Mouse (Mus musculus): ENCODE results near the gene Spaca4. TPM values are rescaled to one million over a fixed set of nuclear protein-coding genes. Genes with fewer than 3 reads are reported as not detected.

Spaca4 gene
- total and polyA plus RNA-seq, 3 experiments = not detected

GRCm38 (mm10) chr7:45771101-45771500, 45.5 kb upstream of the Spaca4 start:
- Histone ChIP-seq H3K27me3 (replicated peaks) (peaks cover 30% of the 10 kb centered on the region), H3K27ac (ENCODE audit: insufficient read depth, low read depth) (no peak overlapping the region), H3K9me3 (replicated peaks; ENCODE audit: low read length) (no peaks in the 10 kb centered on the region), H3K4me3 (replicated peaks in 1 of 3; ENCODE audit: low read depth in 2 of 3, low read length in 2 of 3, poor library complexity in 1 of 3) (no peak overlapping the region), H3K4me1 (ENCODE audit: control insufficient read depth in 1 of 2, insufficient read depth in 2 of 2) (peaks cover 9 to 12% of the 10 kb centered on the region in 2 experiments), H3K4me2 (ENCODE audit: insufficient read depth, low read depth, poor library complexity, severe bottlenecking) (no peak overlapping the region; the same call in 1 of the 2 replicates), H3K9ac (ENCODE audit: insufficient read depth, low read depth) (no peak overlapping the region), H3K79me2 (replicated peaks; ENCODE audit: control insufficient read depth, extremely low read depth, insufficient read depth, poor library complexity, severe bottlenecking) (no peaks in the 10 kb centered on the region), H3K36me3 (replicated peaks in 1 of 2; ENCODE audit: control insufficient read depth in 1 of 2, insufficient read depth in 1 of 2, low read length in 1 of 2) (no peaks in the 10 kb centered on the region)
- dilution Hi-C loops (cut with MboI; ENCODE audit: extremely low pct_ligation_motif_present, extremely low pct_unique_long_range_greater_than_20kb, low sequenced_read_pairs) (no loop called here), in situ Hi-C loops (cut with MboI; ENCODE audit: low pct_ligation_motif_present, low pct_unique_long_range_greater_than_20kb, low sequenced_read_pairs) (no loop called here)
- peak; percentile 42; the same call in 1 of the 2 replicates for TF ChIP-seq IRF4 (IDR thresholded peaks at IDR 0.05; ENCODE audit: low read depth, low read length)
- no peak for TF ChIP-seq PAX5 (IDR thresholded peaks at IDR 0.05; ENCODE audit: low read length)
- TF ChIP-seq KAT2A (IDR thresholded peaks at IDR 0.05; ENCODE audit: insufficient replicate concordance, low read length) = no peak
- TF ChIP-seq JUND (conservative IDR thresholded peaks at IDR 0.05; ENCODE audit: low read depth, low read length) = no peak
- TF ChIP-seq MXI1 (IDR thresholded peaks at IDR 0.05; ENCODE audit: low read depth, low read length) = no peak
- TF ChIP-seq MEF2A (IDR thresholded peaks at IDR 0.05; ENCODE audit: borderline replicate concordance, low read depth, low read length) = 0 out of 2 replicates have a peak, but pooled peaks have one; percentile 6
- no peak for TF ChIP-seq POLR2A (IDR thresholded peaks at IDR 0.05; ENCODE audit: low read depth, low read length)
- TF ChIP-seq SIN3A (IDR thresholded peaks at IDR 0.05; ENCODE audit: low read length) = no peak
- peak; percentile 85 for TF ChIP-seq BHLHE40 (IDR thresholded peaks at IDR 0.05; ENCODE audit: low read depth, low read length)
- TF ChIP-seq ETS1 (conservative IDR thresholded peaks at IDR 0.05; ENCODE audit: low read depth, low read length) = peak; percentile 65
- TF ChIP-seq EP300 (IDR thresholded peaks at IDR 0.05; ENCODE audit: low read length) = peak; percentile 25; the same call in 1 of the 2 replicates
- TF ChIP-seq TCF12 (IDR thresholded peaks at IDR 0.05; ENCODE audit: low read depth, low read length) = 0 out of 2 replicates have a peak, but pooled peaks have one; percentile 6
- TF ChIP-seq MAX (IDR thresholded peaks at IDR 0.05; ENCODE audit: low read length) = 0 out of 2 replicates have a peak, but pooled peaks have one; percentile 6
- peak; percentile 12; the same call in 1 of the 2 replicates for TF ChIP-seq MAFK (IDR thresholded peaks at IDR 0.05; ENCODE audit: insufficient replicate concordance, low read length)
- no peak for TF ChIP-seq SMC3 (IDR thresholded peaks at IDR 0.05; ENCODE audit: low read depth, low read length)
- no peak for TF ChIP-seq E2F4 (IDR thresholded peaks at IDR 0.05; ENCODE audit: insufficient replicate concordance, low read depth, low read length)
- DNase-seq (ENCODE audit: extremely low read depth) = peak; percentile 39

- Histone ChIP-seq H3K9me3 (replicated peaks; ENCODE audit: low read length) (no peaks in the 10 kb centered on the region), H3K27me3 (replicated peaks) (peaks cover 24% of the 10 kb centered on the region), H3K4me3 (replicated peaks in 1 of 3; ENCODE audit: low read depth in 2 of 3, low read length in 2 of 3, poor library complexity in 1 of 3) (no peak overlapping the region), H3K36me3 (replicated peaks in 1 of 2; ENCODE audit: control insufficient read depth in 1 of 2, insufficient read depth in 1 of 2, low read length in 1 of 2) (no peaks in the 10 kb centered on the region), H3K4me2 (ENCODE audit: insufficient read depth, low read depth, poor library complexity, severe bottlenecking) (no peak overlapping the region), H3K4me1 (ENCODE audit: control insufficient read depth in 1 of 2, insufficient read depth in 2 of 2) (peaks cover 10 to 17% of the 10 kb centered on the region in 2 experiments), H3K9ac (ENCODE audit: insufficient read depth, low read depth) (no peak overlapping the region), H3K27ac (ENCODE audit: insufficient read depth, low read depth) (no peak overlapping the region), H3K79me2 (replicated peaks; ENCODE audit: control insufficient read depth, extremely low read depth, insufficient read depth, poor library complexity, severe bottlenecking) (no peaks in the 10 kb centered on the region)
- no peak for DNase-seq (ENCODE audit: extremely low read depth)
- in situ Hi-C loops (cut with MboI; ENCODE audit: low pct_ligation_motif_present, low pct_unique_long_range_greater_than_20kb, low sequenced_read_pairs) = no loop called here
- no peak for TF ChIP-seq RAD21 (IDR thresholded peaks at IDR 0.05; ENCODE audit: low read depth, low read length)
- 0 out of 2 replicates have a peak, but pooled peaks have one; percentile 7 for TF ChIP-seq MAX (IDR thresholded peaks at IDR 0.05; ENCODE audit: low read length)
- TF ChIP-seq TCF12 (IDR thresholded peaks at IDR 0.05; ENCODE audit: low read depth, low read length) = peak; percentile 9; the same call in 1 of the 2 replicates
- TF ChIP-seq MXI1 (IDR thresholded peaks at IDR 0.05; ENCODE audit: low read depth, low read length) = no peak
- dilution Hi-C loops (cut with MboI; ENCODE audit: extremely low pct_ligation_motif_present, extremely low pct_unique_long_range_greater_than_20kb, low sequenced_read_pairs) = no loop called here
These were observed 44.9 kb upstream of the Spaca4 start for GRCm38 (mm10) chr7:45770427-45771082.

All from CH12.LX (cell line).